Mouse (Mus musculus) lung, postnatal 4 days (tissue): ENCODE measurements at regions not wholly inside any gene's neighbourhood (a gene's known extent, or its start where the extent isn't known, plus 50 kb on each side); places are given as distances from the start of the nearest gene placed in this dataset.
"Not testable (repeated sequence)": the region's sequence is repeated elsewhere in the genome, so short reads cannot be mapped to it uniquely, and the experiment has no call there.

Experiments used
- DNase-seq, 2 experiments: peaks; one replicate each; pipeline ENCODE4 v3.0.0; 2021

DNA sequence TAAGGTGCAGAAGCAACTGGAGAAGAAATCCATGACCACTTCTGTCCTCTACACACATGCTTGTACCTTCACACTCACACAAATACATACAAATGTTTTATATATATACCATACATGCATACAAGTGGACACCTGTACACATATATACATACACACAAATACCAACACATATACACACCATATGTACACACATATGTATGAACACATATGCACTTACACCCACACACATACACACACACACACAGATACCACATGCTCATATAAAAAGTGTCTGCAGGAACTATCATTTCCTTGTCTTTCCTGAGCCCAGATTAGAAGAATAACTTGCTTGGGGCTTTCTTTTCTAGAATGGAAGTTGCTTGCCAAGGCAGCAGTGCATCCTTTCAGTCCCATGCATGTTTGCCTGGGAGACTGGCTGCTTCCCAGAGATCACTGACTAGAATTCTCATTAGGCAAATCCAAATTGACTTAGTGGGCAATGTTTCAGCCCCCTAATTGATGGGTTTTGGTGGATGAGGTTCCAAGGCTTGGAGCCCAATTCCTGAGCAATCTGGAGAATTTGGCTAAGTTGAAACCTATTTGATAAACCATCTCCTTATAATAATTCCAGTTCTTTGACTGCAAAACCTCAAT is 169.2 kb upstream of the Hddc2 start:
- DNase-seq: no peak

DNA sequence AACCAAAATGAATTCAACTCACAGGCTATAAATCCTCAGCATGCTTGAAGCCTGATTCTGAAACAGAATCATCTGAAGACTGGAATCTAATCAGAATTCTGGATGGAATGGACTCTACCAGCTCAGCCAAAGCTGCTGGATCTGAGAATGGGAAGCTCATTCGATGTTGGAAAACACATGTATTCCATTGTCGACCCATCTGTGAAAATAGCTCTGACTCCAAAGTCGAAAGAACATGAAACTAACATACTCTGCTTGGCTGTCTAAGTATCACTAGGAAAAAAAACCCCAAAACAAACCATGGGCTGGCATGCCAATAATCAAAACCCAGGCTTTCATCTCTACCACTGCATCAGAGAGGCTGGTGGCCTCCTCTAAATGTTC is 168.7 kb upstream of the Hddc2 start:
- DNase-seq: no peak

DNA sequence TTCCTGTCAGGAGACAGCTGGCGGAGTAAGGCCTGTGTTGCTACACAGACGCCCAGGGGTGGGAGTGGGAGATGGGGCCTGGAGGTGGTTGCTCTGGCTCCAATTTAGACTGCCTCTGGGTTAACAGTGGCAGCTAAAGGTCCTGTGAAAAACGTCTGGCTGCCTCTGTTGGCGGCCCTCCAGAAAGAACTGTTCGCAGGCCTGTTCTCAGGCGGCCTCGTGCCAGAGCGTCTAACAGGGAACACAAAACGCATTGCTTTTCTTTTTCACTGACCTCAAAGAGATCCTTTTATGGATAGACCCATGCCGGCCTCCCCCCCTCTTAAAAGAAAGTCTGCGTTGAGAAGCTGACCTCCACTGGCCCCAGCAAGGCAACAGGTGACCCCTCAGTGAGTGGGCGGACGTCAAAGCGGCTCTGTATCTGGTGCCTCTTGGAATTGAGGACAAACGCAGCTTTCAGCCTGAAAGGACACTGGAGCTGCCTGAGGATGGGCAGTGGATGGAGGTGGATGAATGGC is 140.0 kb upstream of the Hddc2 start:
- DNase-seq: peak; percentile 58 to 86

GRCm38 (mm10) chr10:31189577-31189976 is 123.6 kb upstream of the Hddc2 start:
- DNase-seq: no peak

- not testable (repeated sequence) for DNase-seq
These were observed 101.0 kb upstream of the Hddc2 start for GRCm38 (mm10) chr10:31212164-31212563.

DNA sequence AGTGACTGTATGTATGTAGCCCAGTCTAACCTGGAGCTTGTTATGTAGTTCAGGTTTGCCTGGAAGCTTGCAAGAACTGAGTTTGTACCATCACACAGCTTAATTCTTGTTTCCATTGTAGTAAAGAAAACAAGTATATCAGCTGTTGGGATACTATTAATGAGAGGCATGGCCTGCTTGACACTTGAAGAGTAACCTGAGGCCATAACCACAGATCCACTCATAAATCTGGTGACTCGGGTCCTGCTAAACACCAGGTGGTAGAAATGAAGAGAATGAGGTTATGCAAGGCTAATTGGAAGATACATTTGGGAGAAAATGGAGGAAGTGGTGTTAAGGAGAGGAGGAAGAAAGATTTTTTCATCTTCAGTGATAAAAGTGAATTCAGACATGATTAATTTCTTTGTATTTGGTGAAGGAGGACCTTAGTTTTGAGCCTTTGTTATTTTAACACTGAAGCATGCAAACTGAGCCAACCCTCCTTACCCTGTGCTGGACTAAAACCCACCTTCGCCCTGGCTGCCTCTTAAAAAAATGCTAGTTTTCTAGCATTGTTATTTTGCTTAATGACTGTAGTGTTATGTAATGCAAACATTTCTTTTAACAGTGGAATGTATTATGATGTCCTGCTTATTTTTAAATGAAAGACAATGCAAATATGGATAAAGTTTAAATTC is 100.3 kb upstream of the Hddc2 start:
- DNase-seq: no peak

DNA sequence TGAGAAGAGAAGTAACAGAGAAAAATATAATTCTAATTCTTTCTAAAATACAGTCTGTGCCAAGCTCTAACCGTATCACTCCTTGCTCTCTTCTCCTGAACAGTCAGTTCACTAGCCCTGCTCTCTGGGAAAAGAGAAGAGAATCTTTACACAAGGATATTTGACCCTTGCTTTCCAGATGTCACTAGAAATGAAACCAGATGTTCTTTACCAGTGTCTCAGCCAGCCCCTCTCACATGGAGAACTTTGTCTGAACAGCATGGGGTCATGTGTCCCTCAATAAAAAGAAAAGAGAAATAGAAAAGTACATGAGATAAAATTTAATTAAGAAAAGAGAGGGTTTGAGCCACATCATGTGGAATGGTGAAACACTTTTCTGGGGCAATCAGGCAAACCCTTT is 91.3 kb upstream of the Hddc2 start:
- no peak for DNase-seq

- no peak for DNase-seq
These were observed 84.1 kb upstream of the Hddc2 start for GRCm38 (mm10) chr10:31229078-31229477.

DNA sequence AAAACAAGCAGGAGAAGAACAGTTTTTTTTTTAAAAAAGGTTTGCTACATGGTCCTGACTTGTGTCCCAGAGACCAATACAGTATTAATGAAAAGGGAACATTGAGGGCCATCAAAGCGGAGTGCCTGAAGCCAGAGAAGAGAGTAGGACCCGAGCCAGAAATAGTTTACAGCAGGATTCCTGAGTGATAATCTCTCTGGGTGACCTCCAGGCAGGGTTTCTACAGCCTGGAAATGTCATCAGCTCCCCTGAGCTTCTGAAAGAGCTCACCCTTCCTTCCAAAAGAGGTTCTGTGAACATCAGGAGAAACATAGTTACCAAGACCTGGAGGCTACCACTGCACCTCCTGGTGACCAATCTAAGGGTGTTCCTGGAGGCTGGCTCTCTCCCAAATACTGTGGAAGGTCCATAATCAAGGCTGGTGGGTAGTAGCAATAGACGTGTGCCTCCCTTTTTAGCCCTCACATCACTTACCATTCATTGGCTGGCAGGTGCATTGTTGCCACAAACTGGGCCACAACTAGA is 70.7 kb upstream of the Hddc2 start:
- DNase-seq: no peak

GRCm38 (mm10) chr10:31252584-31253381 is 60.4 kb upstream of the Hddc2 start:
- peak; percentile 14 to 60 for DNase-seq

DNA sequence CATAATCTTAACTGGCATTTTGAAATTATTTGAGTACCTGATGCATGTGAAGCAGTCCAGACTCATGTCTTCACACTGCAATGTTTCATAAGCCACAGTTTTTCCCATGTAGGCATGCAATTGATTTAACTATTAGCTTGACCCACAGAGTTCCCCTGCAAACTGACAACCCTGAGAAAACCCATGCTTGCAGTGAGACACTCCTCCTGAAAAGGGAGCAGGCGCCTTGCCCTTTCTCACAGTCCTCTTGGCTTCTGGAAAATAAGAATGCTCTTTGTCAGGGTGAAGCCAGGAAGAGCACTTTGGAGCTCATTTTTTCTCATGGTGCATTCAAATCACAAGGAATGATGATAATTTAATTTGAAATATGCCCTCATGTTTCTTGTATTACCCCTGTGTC is 56.2 kb upstream of the Hddc2 start:
- DNase-seq: no peak

GRCm38 (mm10) chr10:31257611-31258010 is 55.6 kb upstream of the Hddc2 start:
- no peak for DNase-seq

- DNase-seq: peak; percentile 28 to 48
These were observed 52.3 kb upstream of the Hddc2 start for GRCm38 (mm10) chr10:31260914-31261313.
